Mouse (Mus musculus) E14TG2a.4 (cell line): Measurements from ENCODE around the gene Ccm2l.
A peak's percentile ranks its signal among the peaks of the same experiment; 100 is the strongest.

Source experiments
- H3K27me3 ChIP-seq: 2 replicates; pipeline ENCODE4 v1.6.1; 2014; ENCODE audit warnings: low read length, control low read depth; ENCODE audit not compliant: insufficient read depth
- H3K36me3 ChIP-seq: 2 replicates; pipeline ENCODE4 v1.6.1; 2014; ENCODE audit warnings: low read length, control low read depth; ENCODE audit not compliant: insufficient read depth
- H3K4me1 ChIP-seq: replicated peaks from 2 replicates; pipeline ENCODE4 v1.6.1; 2014; ENCODE audit warnings: low read depth, low read length, control low read depth
- H3K4me3 ChIP-seq: replicated peaks from 2 replicates; pipeline ENCODE4 v1.5.1; 2014; ENCODE audit warnings: mild to moderate bottlenecking, low read length
- H3K9me3 ChIP-seq: 2 replicates; pipeline ENCODE4 v1.6.1; 2014; ENCODE audit warnings: low read length, control low read depth
- CTCF ChIP-seq: conservative IDR thresholded peaks from 2 replicates; pipeline ENCODE4 v1.5.1; 2014; ENCODE audit warnings: low read length
- NANOG ChIP-seq: IDR thresholded peaks from 2 replicates; pipeline ENCODE4 v1.6.1; 2014; ENCODE audit warnings: borderline replicate concordance, low read length, mixed read lengths
- POU5F1 ChIP-seq: IDR thresholded peaks from 2 replicates; pipeline ENCODE4 v1.6.1; 2014; ENCODE audit warnings: low read length, borderline replicate concordance

The Ccm2l gene

GRCm38 (mm10) chr2:153120126-153120525 is 54.4 kb downstream of the Ccm2l start:
- no peak for TF ChIP-seq NANOG
- no peak for TF ChIP-seq POU5F1
- TF ChIP-seq CTCF: no peak
- Histone ChIP-seq H3K4me1 (peaks cover 10% of the 10 kb centered on the region), H3K9me3 (no peaks in the 10 kb centered on the region), H3K36me3 (peaks cover 72% of the 10 kb centered on the region), H3K4me3 (no peak overlapping the region), H3K27me3 (no peaks in the 10 kb centered on the region)

DNA sequence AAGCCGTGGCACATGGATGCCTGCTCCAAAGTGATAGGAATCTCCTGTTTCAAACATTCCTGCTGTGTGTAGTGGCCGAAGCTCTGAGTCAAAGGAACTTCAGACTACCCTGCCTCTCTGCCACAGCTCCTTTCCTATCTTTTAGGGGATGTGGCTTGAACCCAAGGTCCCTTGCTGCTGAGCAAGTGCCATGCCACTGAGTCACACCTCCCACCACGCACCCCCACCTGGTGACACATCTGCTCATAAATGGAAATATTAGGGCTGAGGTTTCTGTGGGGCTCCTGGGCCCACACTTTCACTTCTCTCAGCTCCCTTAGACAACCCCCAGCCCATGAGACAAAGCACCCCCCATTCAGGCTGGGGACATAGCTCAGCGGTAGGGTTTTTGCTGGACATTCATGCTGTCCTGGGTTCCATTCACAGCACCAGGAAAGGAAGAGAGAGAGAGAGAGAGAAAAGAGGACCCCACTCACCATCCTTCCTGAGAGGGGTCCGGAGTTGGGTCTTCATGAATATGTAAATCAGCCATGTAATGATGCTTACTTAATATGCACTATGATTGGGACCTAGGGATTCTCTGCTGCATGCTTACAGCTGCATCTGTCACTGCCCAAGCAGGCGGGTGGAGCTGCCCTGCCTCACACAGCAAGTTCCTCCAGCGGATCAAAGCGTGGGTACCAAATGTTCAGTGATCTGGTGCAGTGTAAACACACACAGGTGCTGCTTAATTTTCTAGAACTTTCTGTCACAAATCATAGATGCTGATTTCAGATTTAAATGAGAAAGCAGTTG is 56.3 kb downstream of the Ccm2l start:
- H3K4me3 ChIP-seq: no peak overlapping the region
- TF ChIP-seq POU5F1: no peak
- TF ChIP-seq NANOG: no peak
- TF ChIP-seq CTCF: no peak
- peaks cover 74% of the 10 kb centered on the region for H3K36me3 ChIP-seq
- no peaks in the 10 kb centered on the region for H3K9me3 ChIP-seq
- H3K27me3 ChIP-seq: no peaks in the 10 kb centered on the region
- H3K4me1 ChIP-seq: peaks cover 6% of the 10 kb centered on the region

DNA sequence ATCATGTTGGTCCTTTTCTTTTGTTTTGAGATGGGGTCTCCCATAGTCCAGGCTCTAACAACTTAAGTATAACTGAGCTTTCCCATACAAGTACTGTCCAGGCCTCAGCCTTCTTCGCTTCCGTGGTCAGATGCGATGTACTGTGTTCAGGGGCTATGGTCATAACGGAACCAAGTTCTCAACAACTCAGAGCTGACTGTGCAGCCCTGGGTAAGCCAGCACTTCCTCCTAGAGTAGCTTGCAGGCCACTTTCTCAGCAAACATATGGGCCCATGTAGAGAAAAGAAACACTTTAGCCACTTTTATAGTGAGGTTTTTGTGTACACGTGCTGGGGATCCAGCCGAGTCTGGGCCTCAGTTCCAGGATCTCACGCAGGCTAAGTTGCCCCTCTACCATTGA is 56.9 kb downstream of the Ccm2l start:
- no peak for TF ChIP-seq POU5F1
- TF ChIP-seq NANOG: no peak
- TF ChIP-seq CTCF: no peak
- Histone ChIP-seq H3K9me3 (no peaks in the 10 kb centered on the region), H3K27me3 (no peaks in the 10 kb centered on the region), H3K4me1 (peaks cover 6% of the 10 kb centered on the region; the same call in 1 of the 2 replicates), H3K4me3 (no peak overlapping the region), H3K36me3 (peaks cover 79% of the 10 kb centered on the region)

GRCm38 (mm10) chr2:153125875-153126274 is 60.1 kb downstream of the Ccm2l start:
- TF ChIP-seq NANOG: no peak
- TF ChIP-seq CTCF: no peak
- no peak for TF ChIP-seq POU5F1
- Histone ChIP-seq H3K9me3 (no peaks in the 10 kb centered on the region), H3K4me1 (peaks cover 17% of the 10 kb centered on the region; the same call in 1 of the 2 replicates)

DNA sequence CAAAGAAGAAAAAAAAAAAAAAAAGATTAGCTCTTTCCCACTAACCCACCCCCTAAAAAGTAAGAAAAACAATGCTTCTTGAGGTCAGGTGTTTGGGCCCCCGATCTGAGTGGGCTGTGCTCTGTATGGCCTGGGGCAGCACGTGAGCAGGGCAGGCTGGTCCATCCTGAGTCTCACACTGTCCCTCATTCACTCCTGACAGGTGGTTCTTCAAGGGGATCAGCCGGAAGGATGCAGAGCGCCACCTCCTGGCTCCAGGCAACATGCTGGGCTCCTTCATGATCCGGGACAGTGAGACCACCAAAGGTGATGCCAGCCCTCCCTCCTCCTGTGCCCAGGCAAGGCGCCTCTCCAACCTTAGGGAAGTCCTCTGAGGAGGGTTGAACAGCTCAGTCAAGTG is 65.3 kb downstream of the Ccm2l start:
- 0 out of 2 replicates have a peak, but pooled peaks cover 11% of the 10 kb centered on the region for H3K4me1 ChIP-seq
- no peak for TF ChIP-seq NANOG
- peak; percentile 36 for TF ChIP-seq CTCF
- H3K9me3 ChIP-seq: no peaks in the 10 kb centered on the region
- peaks cover 99% of the 10 kb centered on the region for H3K36me3 ChIP-seq
- no peaks in the 10 kb centered on the region for H3K27me3 ChIP-seq
- H3K4me3 ChIP-seq: no peak overlapping the region

More at GRCm38 (mm10) chr2:153125875-153126274, 60.1 kb downstream of the Ccm2l start:
- Histone ChIP-seq H3K36me3 (peaks cover 99% of the 10 kb centered on the region), H3K27me3 (no peaks in the 10 kb centered on the region), H3K4me3 (no peak overlapping the region)
